Mouse (Mus musculus) adrenal gland, postnatal 36 days (tissue): ENCODE results near the gene Tbc1d16. TPM values are rescaled to one million over a fixed set of nuclear protein-coding genes. Genes with fewer than 3 reads are reported as not detected.

ENCODE experiments used
- DNase-seq, 2 experiments: peaks; one replicate each; pipeline ENCODE4 v3.0.0; 2021; ENCODE audit warnings: mixed read lengths in 1 of 2
- total RNA-seq, 2 experiments: library from RNA; stranded (reverse); gene quantifications; 2 replicates each; pipeline ENCODE4 v1.2.3; 2021

The Tbc1d16 gene
- total RNA-seq, 2 experiments from 2014 or later = 14.3 to 15.9 TPM

GRCm38 (mm10) chr11:119236354-119236753 lies 8.1 kb upstream of the Tbc1d16 start:
- DNase-seq = no peak

- DNase-seq = peak; percentile 42 to 58
Measured at GRCm38 (mm10) chr11:119235596-119235995, 7.3 kb upstream of the Tbc1d16 start.

GRCm38 (mm10) chr11:119234770-119235169 lies 6.5 kb upstream of the Tbc1d16 start:
- no peak for DNase-seq

- peak; percentile 74 to 81 for DNase-seq
Measured at GRCm38 (mm10) chr11:119228846-119229626, 737 bp upstream of the Tbc1d16 start.

- no peak for DNase-seq
Measured at GRCm38 (mm10) chr11:119227591-119227990, 708 bp downstream of the Tbc1d16 start.

- no peak for DNase-seq
Measured at GRCm38 (mm10) chr11:119225634-119226033, 2.7 kb downstream of the Tbc1d16 start.

- DNase-seq = no peak
Measured at GRCm38 (mm10) chr11:119224926-119225325, 3.4 kb downstream of the Tbc1d16 start.

GRCm38 (mm10) chr11:119223124-119223890 lies 5.0 kb downstream of the Tbc1d16 start:
- peak in 1 of 2 experiments; percentile 22 for DNase-seq

GRCm38 (mm10) chr11:119221812-119222510 lies 6.3 kb downstream of the Tbc1d16 start:
- DNase-seq = no peak

- DNase-seq = peak; percentile 58 to 72
Measured at GRCm38 (mm10) chr11:119219816-119220465, 8.4 kb downstream of the Tbc1d16 start.

- DNase-seq = no peak
Measured at GRCm38 (mm10) chr11:119217861-119218260, 10.4 kb downstream of the Tbc1d16 start.

- peak; percentile 68 to 76 for DNase-seq
Measured at GRCm38 (mm10) chr11:119215905-119216507, 12.3 kb downstream of the Tbc1d16 start.

GRCm38 (mm10) chr11:119215038-119215904 lies 13.0 kb downstream of the Tbc1d16 start:
- DNase-seq = peak; percentile 68 to 79

- DNase-seq = peak; percentile 78 to 79
Measured at GRCm38 (mm10) chr11:119213166-119213885, 15.0 kb downstream of the Tbc1d16 start.

GRCm38 (mm10) chr11:119211604-119212309 lies 16.5 kb downstream of the Tbc1d16 start:
- DNase-seq = no peak

GRCm38 (mm10) chr11:119210321-119211100 lies 17.8 kb downstream of the Tbc1d16 start:
- DNase-seq = peak in 1 of 2 experiments; percentile 64

GRCm38 (mm10) chr11:119209371-119210025 lies 18.8 kb downstream of the Tbc1d16 start:
- DNase-seq = no peak

GRCm38 (mm10) chr11:119208870-119209370 lies 19.4 kb downstream of the Tbc1d16 start:
- no peak for DNase-seq
